Mouse (Mus musculus): ENCODE results near the gene Tjp1. TPM values are rescaled to one million over a fixed set of nuclear protein-coding genes. Genes with fewer than 3 reads are reported as not detected.

The Tjp1 gene
- total RNA-seq, 1 experiment from 2014 or later: 6.6 TPM

GRCm38 (mm10) chr7:65401622-65402021 is 126.0 kb downstream of the Tjp1 start:
- ATAC-seq (ENCODE audit: extremely low read depth, insufficient number of reproducible peaks, low FRiP score, poor library complexity, severe bottlenecking): no peak

- no peak for ATAC-seq (ENCODE audit: extremely low read depth, insufficient number of reproducible peaks, low FRiP score, poor library complexity, severe bottlenecking)
These were observed 131.7 kb downstream of the Tjp1 start for GRCm38 (mm10) chr7:65395891-65396290.

- no peak for ATAC-seq (ENCODE audit: extremely low read depth, insufficient number of reproducible peaks, low FRiP score, poor library complexity, severe bottlenecking)
These were observed 132.4 kb downstream of the Tjp1 start for GRCm38 (mm10) chr7:65395166-65395565.

GRCm38 (mm10) chr7:65394672-65395071 is 132.9 kb downstream of the Tjp1 start:
- ATAC-seq (ENCODE audit: extremely low read depth, insufficient number of reproducible peaks, low FRiP score, poor library complexity, severe bottlenecking): no peak

- no peak for ATAC-seq (ENCODE audit: extremely low read depth, insufficient number of reproducible peaks, low FRiP score, poor library complexity, severe bottlenecking)
These were observed 133.7 kb downstream of the Tjp1 start for GRCm38 (mm10) chr7:65393704-65394452.

- no peak for ATAC-seq (ENCODE audit: extremely low read depth, insufficient number of reproducible peaks, low FRiP score, poor library complexity, severe bottlenecking)
These were observed 134.6 kb downstream of the Tjp1 start for GRCm38 (mm10) chr7:65392986-65393385.

GRCm38 (mm10) chr7:65389539-65389938 is 138.0 kb downstream of the Tjp1 start:
- ATAC-seq (ENCODE audit: extremely low read depth, insufficient number of reproducible peaks, low FRiP score, poor library complexity, severe bottlenecking): no peak

GRCm38 (mm10) chr7:65388243-65389013 is 139.2 kb downstream of the Tjp1 start:
- ATAC-seq (ENCODE audit: extremely low read depth, insufficient number of reproducible peaks, low FRiP score, poor library complexity, severe bottlenecking): no peak

- no peak for ATAC-seq (ENCODE audit: extremely low read depth, insufficient number of reproducible peaks, low FRiP score, poor library complexity, severe bottlenecking)
These were observed 139.9 kb downstream of the Tjp1 start for GRCm38 (mm10) chr7:65387560-65388175.

- ATAC-seq (ENCODE audit: extremely low read depth, insufficient number of reproducible peaks, low FRiP score, poor library complexity, severe bottlenecking): no peak
These were observed 142.8 kb downstream of the Tjp1 start for GRCm38 (mm10) chr7:65384775-65385174.

GRCm38 (mm10) chr7:65382515-65383283 is 144.9 kb downstream of the Tjp1 start:
- ATAC-seq (ENCODE audit: extremely low read depth, insufficient number of reproducible peaks, low FRiP score, poor library complexity, severe bottlenecking): no peak

GRCm38 (mm10) chr7:65381896-65382295 is 145.7 kb downstream of the Tjp1 start:
- ATAC-seq (ENCODE audit: extremely low read depth, insufficient number of reproducible peaks, low FRiP score, poor library complexity, severe bottlenecking): no peak

GRCm38 (mm10) chr7:65380716-65381115 is 146.9 kb downstream of the Tjp1 start:
- no peak for ATAC-seq (ENCODE audit: extremely low read depth, insufficient number of reproducible peaks, low FRiP score, poor library complexity, severe bottlenecking)

GRCm38 (mm10) chr7:65378818-65379565 is 148.6 kb downstream of the Tjp1 start:
- no peak for ATAC-seq (ENCODE audit: extremely low read depth, insufficient number of reproducible peaks, low FRiP score, poor library complexity, severe bottlenecking)

- no peak for ATAC-seq (ENCODE audit: extremely low read depth, insufficient number of reproducible peaks, low FRiP score, poor library complexity, severe bottlenecking)
These were observed 150.1 kb downstream of the Tjp1 start for GRCm38 (mm10) chr7:65377521-65377920.

- ATAC-seq (ENCODE audit: extremely low read depth, insufficient number of reproducible peaks, low FRiP score, poor library complexity, severe bottlenecking): no peak
These were observed 152.0 kb downstream of the Tjp1 start for GRCm38 (mm10) chr7:65375621-65376020.

- no peak for ATAC-seq (ENCODE audit: extremely low read depth, insufficient number of reproducible peaks, low FRiP score, poor library complexity, severe bottlenecking)
These were observed 152.4 kb downstream of the Tjp1 start for GRCm38 (mm10) chr7:65375176-65375575.

- ATAC-seq (ENCODE audit: extremely low read depth, insufficient number of reproducible peaks, low FRiP score, poor library complexity, severe bottlenecking): no peak
These were observed 154.2 kb downstream of the Tjp1 start for GRCm38 (mm10) chr7:65373336-65373735.
